Mouse (Mus musculus) MEL (cell line): ENCODE data around the gene Nanp. TPM values are rescaled to one million over a fixed set of nuclear protein-coding genes. Genes with fewer than 3 reads are reported as not detected.

Experiments used
- DNase-seq: peaks from one replicate; pipeline ENCODE4 v3.0.0; 2011; ENCODE audit warnings: low read depth, low spot score
- H3K27ac ChIP-seq: 2 replicates; pipeline ENCODE4 v1.5.1; 2012; ENCODE audit warnings: low read depth, mild to moderate bottlenecking, control low read depth, low read length, moderate library complexity; ENCODE audit not compliant: control insufficient read depth
- H3K27me3 ChIP-seq, 2 experiments: fragments of 150-350 bp in 1 of 2; sonication (generic) in 1 of 2; 2 replicates each; pipeline ENCODE4 v1.6.1; 2012; ENCODE audit warnings: low read length in 2 of 2, mild to moderate bottlenecking in 2 of 2, improper control_type of control experiment in 1 of 2, moderate library complexity in 1 of 2; ENCODE audit not compliant: insufficient read depth in 2 of 2, control insufficient read depth in 1 of 2
- H3K36me3 ChIP-seq, 2 experiments: 2 replicates each; pipeline ENCODE4 v1.6.1; 2012 to 2014; ENCODE audit warnings: low read length in 2 of 2, improper control_type of control experiment in 1 of 2, inconsistent platforms in 1 of 2, mild to moderate bottlenecking in 1 of 2; ENCODE audit not compliant: insufficient read depth in 2 of 2, control insufficient read depth in 1 of 2
- H3K4me1 ChIP-seq, 2 experiments: fragments of 150-350 bp in 1 of 2; sonication (generic) in 1 of 2; 2 replicates each; pipeline ENCODE4 v1.6.1; 2012; ENCODE audit warnings: low read length in 2 of 2, improper control_type of control experiment in 1 of 2, mild to moderate bottlenecking in 1 of 2; ENCODE audit not compliant: insufficient read depth in 2 of 2, control insufficient read depth in 1 of 2
- H3K4me3 ChIP-seq, 2 experiments: fragments of 150-350 bp in 1 of 2; sonication (generic) in 1 of 2; 2 replicates each; pipeline ENCODE4 v1.5.1; 2012; ENCODE audit warnings: low read depth in 2 of 2, low read length in 2 of 2, mild to moderate bottlenecking in 2 of 2, moderate library complexity in 2 of 2, control low read depth in 1 of 2, improper control_type of control experiment in 1 of 2; ENCODE audit not compliant: control insufficient read depth in 1 of 2, insufficient read depth in 1 of 2
- H3K79me2 ChIP-seq: 2 replicates; pipeline ENCODE4 v1.6.1; 2012; ENCODE audit warnings: mild to moderate bottlenecking, low read length, moderate library complexity; ENCODE audit not compliant: control insufficient read depth, poor library complexity, insufficient read depth
- H3K9ac ChIP-seq: 2 replicates; pipeline ENCODE4 v1.6.1; 2012; ENCODE audit warnings: low read depth, mild to moderate bottlenecking, control low read depth, low read length, moderate library complexity; ENCODE audit not compliant: control insufficient read depth, poor library complexity, severe bottlenecking
- H3K9me3 ChIP-seq: fragments of 150-350 bp; sonication (generic); replicated peaks from 2 replicates; pipeline ENCODE4 v1.6.1; 2012; ENCODE audit warnings: mild to moderate bottlenecking, low read length, improper control_type of control experiment, moderate library complexity; ENCODE audit not compliant: insufficient read depth
- CHD2 ChIP-seq: IDR thresholded peaks from 2 replicates; pipeline ENCODE4 v1.6.1; 2011; ENCODE audit warnings: low read length, improper control_type of control experiment
- E2F4 ChIP-seq: IDR thresholded peaks from 2 replicates; pipeline ENCODE4 v1.6.1; 2011; ENCODE audit warnings: low read depth, low read length, improper control_type of control experiment, borderline replicate concordance
- EP300 ChIP-seq, 2 experiments: IDR thresholded peaks; 2 replicates each; pipeline ENCODE4 v1.6.1; 2011; ENCODE audit warnings: improper control_type of control experiment in 2 of 2, low read length in 2 of 2, low read depth in 1 of 2, mild to moderate bottlenecking in 1 of 2
- ETS1 ChIP-seq: IDR thresholded peaks from 2 replicates; pipeline ENCODE4 v1.6.1; 2012; ENCODE audit warnings: low read depth, mild to moderate bottlenecking, inconsistent platforms, low read length, improper control_type of control experiment, moderate library complexity
- GATA1 ChIP-seq: IDR thresholded peaks from 2 replicates; pipeline ENCODE4 v1.6.1; 2011; ENCODE audit warnings: low read depth, low read length, improper control_type of control experiment
- HCFC1 ChIP-seq: IDR thresholded peaks from 2 replicates; pipeline ENCODE4 v1.6.1; 2012; ENCODE audit warnings: low read depth, mild to moderate bottlenecking, inconsistent platforms, low read length, improper control_type of control experiment, moderate library complexity
- KAT2A ChIP-seq: conservative IDR thresholded peaks from 2 replicates; pipeline ENCODE4 v1.6.1; 2012; ENCODE audit warnings: low read depth, low read length, improper control_type of control experiment, inconsistent platforms
- MAFK ChIP-seq: IDR thresholded peaks from 2 replicates; pipeline ENCODE4 v1.6.1; 2011; ENCODE audit warnings: low read depth, mild to moderate bottlenecking, low read length, improper control_type of control experiment, borderline replicate concordance
- MAX ChIP-seq: IDR thresholded peaks from 2 replicates; pipeline ENCODE4 v1.6.1; 2011; ENCODE audit warnings: low read length, improper control_type of control experiment
- MAZ ChIP-seq: IDR thresholded peaks from 2 replicates; pipeline ENCODE4 v1.6.1; 2012; ENCODE audit warnings: low read depth, mild to moderate bottlenecking, inconsistent platforms, low read length, improper control_type of control experiment
- MEF2A ChIP-seq: IDR thresholded peaks from 2 replicates; pipeline ENCODE4 v1.6.1; 2014; ENCODE audit warnings: low read depth, mild to moderate bottlenecking, inconsistent platforms, low read length, improper control_type of control experiment; ENCODE audit not compliant: poor library complexity, insufficient replicate concordance, severe bottlenecking; ENCODE audit errors: extremely low read depth
- MYC ChIP-seq: IDR thresholded peaks from 2 replicates; pipeline ENCODE4 v1.6.1; 2011; ENCODE audit warnings: low read depth, mild to moderate bottlenecking, low read length, improper control_type of control experiment, moderate library complexity
- NELFE ChIP-seq: IDR thresholded peaks from 2 replicates; pipeline ENCODE4 v1.6.1; 2011; ENCODE audit warnings: low read depth, low read length, improper control_type of control experiment
- POLR2A ChIP-seq, 2 experiments: IDR thresholded peaks; 2 replicates each; pipeline ENCODE4 v1.6.1; 2011 to 2012; ENCODE audit warnings: low read length in 2 of 2, mild to moderate bottlenecking in 2 of 2, control low read depth in 1 of 2, improper control_type of control experiment in 1 of 2, low read depth in 1 of 2, moderate library complexity in 1 of 2; ENCODE audit not compliant: control insufficient read depth in 1 of 2, insufficient read depth in 1 of 2, poor library complexity in 1 of 2
- POLR2AphosphoS2 ChIP-seq: IDR thresholded peaks from 2 replicates; pipeline ENCODE4 v1.6.1; 2011; ENCODE audit warnings: low read length, improper control_type of control experiment
- RAD21 ChIP-seq: IDR thresholded peaks from 2 replicates; pipeline ENCODE4 v1.6.1; 2011; ENCODE audit warnings: mild to moderate bottlenecking, low read depth, low read length, improper control_type of control experiment
- SMC3 ChIP-seq: IDR thresholded peaks from 2 replicates; pipeline ENCODE4 v1.6.1; 2011; ENCODE audit warnings: low read depth, low read length, improper control_type of control experiment
- TBP ChIP-seq: IDR thresholded peaks from 2 replicates; pipeline ENCODE4 v1.8.0; 2011; ENCODE audit warnings: low read depth, low read length, improper control_type of control experiment
- TCF12 ChIP-seq: IDR thresholded peaks from 2 replicates; pipeline ENCODE4 v1.6.1; 2014; ENCODE audit warnings: low read depth, mild to moderate bottlenecking, inconsistent platforms, low read length, improper control_type of control experiment, moderate library complexity
- UBTF ChIP-seq: IDR thresholded peaks from 2 replicates; pipeline ENCODE4 v1.6.1; 2012; ENCODE audit warnings: low read depth, mild to moderate bottlenecking, inconsistent platforms, low read length, improper control_type of control experiment, moderate library complexity, borderline replicate concordance; ENCODE audit not compliant: insufficient read depth
- USF1 ChIP-seq: IDR thresholded peaks from 2 replicates; pipeline ENCODE4 v1.6.1; 2014; ENCODE audit warnings: low read depth, mild to moderate bottlenecking, inconsistent platforms, low read length, improper control_type of control experiment, moderate library complexity
- ZC3H11A ChIP-seq: IDR thresholded peaks from 2 replicates; pipeline ENCODE4 v1.6.1; 2012; ENCODE audit warnings: low read depth, mild to moderate bottlenecking, inconsistent platforms, low read length, improper control_type of control experiment
- ZKSCAN1 ChIP-seq: IDR thresholded peaks from 2 replicates; pipeline ENCODE4 v1.6.1; 2012; ENCODE audit warnings: low read depth, mild to moderate bottlenecking, inconsistent platforms, low read length, improper control_type of control experiment, moderate library complexity
- ZMIZ1 ChIP-seq: IDR thresholded peaks from 2 replicates; pipeline ENCODE4 v1.6.1; 2012; ENCODE audit warnings: low read depth, mild to moderate bottlenecking, inconsistent platforms, low read length, improper control_type of control experiment, moderate library complexity
- ZNF384 ChIP-seq: IDR thresholded peaks from 2 replicates; pipeline ENCODE4 v1.6.1; 2012; ENCODE audit warnings: low read depth, mild to moderate bottlenecking, inconsistent platforms, low read length, improper control_type of control experiment
- polyA plus RNA-seq, 2 experiments: library from polyadenylated mRNA; stranded (reverse) in 1 of 2; unstranded in 1 of 2; fragments of >175 nt in 1 of 2; fragments of >200 nt in 1 of 2; gene quantifications; 2 replicates each; pipeline versions ENCODE4 v1.2.1 to v1.2.4; 2012; ENCODE audit warnings: low replicate concordance in 2 of 2, low read depth in 1 of 2; ENCODE audit not compliant: insufficient read length in 2 of 2, insufficient read depth in 1 of 2, missing spikeins in 1 of 2
- total RNA-seq: library from RNA; depleted of rRNA; stranded (reverse); fragments of 300-350 nt; gene quantifications from 2 replicates; pipeline ENCODE4 v1.2.3, GENCODE M21; 2012

Nanp gene
- total and polyA plus RNA-seq, 3 experiments, result 14.6 to 25.4 TPM; not detected in 1

DNA sequence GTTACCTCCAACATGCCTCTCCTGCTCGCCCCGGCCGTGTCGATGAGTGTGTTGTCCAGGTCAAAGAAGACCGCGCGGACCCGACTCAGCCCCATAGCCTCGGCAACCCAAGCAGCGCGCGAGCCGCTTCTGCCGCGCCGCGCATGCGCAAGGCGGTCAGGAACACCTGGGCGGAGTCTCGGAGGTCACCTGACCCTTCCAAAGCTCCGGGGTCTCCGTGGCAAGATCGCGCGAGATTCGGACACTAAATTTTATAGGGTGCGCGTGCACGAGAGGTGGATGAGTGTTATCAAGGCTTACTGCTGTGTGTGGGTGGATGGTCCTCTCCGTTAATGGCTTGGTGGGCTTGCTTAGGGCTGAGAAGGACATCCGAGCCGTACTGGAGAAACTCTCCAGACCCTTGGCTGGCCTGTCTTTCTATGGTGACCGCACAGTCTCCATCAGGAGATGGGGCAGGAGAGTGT is at the start of gene Nanp, which contains the start of gene Ninl (continued):
- TF ChIP-seq RAD21, result no peak

DNA sequence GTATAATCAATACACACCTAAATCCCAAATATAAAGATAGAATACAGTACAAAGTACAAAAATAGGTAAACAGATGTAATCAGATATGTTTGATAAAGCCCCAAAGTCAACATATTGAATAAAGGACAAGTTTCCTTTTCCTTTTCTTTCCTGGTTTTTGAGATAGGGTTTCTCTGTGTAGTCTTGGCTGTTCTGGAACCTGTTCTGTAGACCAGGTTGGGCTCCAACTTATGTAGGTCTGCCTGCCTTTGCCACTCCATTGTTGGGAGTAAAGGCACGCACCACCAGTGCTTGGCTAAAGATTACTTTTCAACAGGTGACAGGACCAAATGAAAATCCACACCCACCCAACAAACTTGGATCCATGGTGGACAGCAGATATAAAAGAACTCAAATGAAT is 17.4 kb upstream of the Nanp start:
- no peak overlapping the region for H3K9ac ChIP-seq
- no peaks in the 10 kb centered on the region; a peak in 2 of 4 replicates for H3K27me3 ChIP-seq
- no peak for DNase-seq
- no peaks in the 10 kb centered on the region for H3K36me3 ChIP-seq
- no peak for TF ChIP-seq UBTF
- no peak for TF ChIP-seq ZC3H11A
- no peak for TF ChIP-seq TCF12
- no peak for TF ChIP-seq MEF2A
- no peak for TF ChIP-seq POLR2AphosphoS2
- TF ChIP-seq POLR2A (IDR thresholded peaks at IDR 0.05; ENCODE audit: control insufficient read depth in 1 of 2, insufficient read depth in 1 of 2, low read depth in 1 of 2, low read length in 2 of 2, poor library complexity in 1 of 2), result no peak
- TF ChIP-seq KAT2A, result no peak
- TF ChIP-seq ZMIZ1, result no peak
- TF ChIP-seq RAD21, result no peak
- TF ChIP-seq ZKSCAN1, result no peak
- TF ChIP-seq E2F4, result no peak
- no peak for TF ChIP-seq TBP
- TF ChIP-seq ETS1, result no peak
- no peak for TF ChIP-seq CHD2
- no peak for TF ChIP-seq ZNF384
- no peak for TF ChIP-seq GATA1
- TF ChIP-seq MAFK, result no peak
- no peaks in the 10 kb centered on the region for H3K9me3 ChIP-seq
- H3K4me1 ChIP-seq, result no peaks in the 10 kb centered on the region
- no peak overlapping the region for H3K27ac ChIP-seq
- no peak overlapping the region for H3K4me3 ChIP-seq
- no peaks in the 10 kb centered on the region for H3K79me2 ChIP-seq

GRCm38 (mm10) chr2:151040411-151040810 is 1.2 kb upstream of the Nanp start:
- DNase-seq, result no peak
- H3K36me3 ChIP-seq, result peaks cover 2 to 22% of the 10 kb centered on the region in 2 experiments; a peak in 3 of 4 replicates
- H3K9ac ChIP-seq, result no peak overlapping the region
- peaks cover 24% of the 10 kb centered on the region for H3K79me2 ChIP-seq
- H3K4me3 ChIP-seq, result no peak overlapping the region
- H3K4me1 ChIP-seq, result peaks cover 13 to 14% of the 10 kb centered on the region in 2 experiments
- H3K27me3 ChIP-seq, result no peaks in the 10 kb centered on the region
- H3K9me3 ChIP-seq, result no peaks in the 10 kb centered on the region
- no peak overlapping the region for H3K27ac ChIP-seq
- TF ChIP-seq MAX (no peak), HCFC1 (no peak), POLR2AphosphoS2 (no peak), ZC3H11A (no peak), SMC3 (no peak), POLR2A (IDR thresholded peaks at IDR 0.05; ENCODE audit: control insufficient read depth in 1 of 2, insufficient read depth in 1 of 2, low read depth in 1 of 2, low read length in 2 of 2, poor library complexity in 1 of 2) (no peak), EP300 (IDR thresholded peaks at IDR 0.05; ENCODE audit: low read depth in 1 of 2, low read length in 2 of 2) (no peak), TBP (no peak), MAZ (no peak), NELFE (no peak), MYC (no peak), USF1 (no peak), GATA1 (no peak)
- TF ChIP-seq, all 39 proteins: peak for 0
